In the genomic region with DNA sequence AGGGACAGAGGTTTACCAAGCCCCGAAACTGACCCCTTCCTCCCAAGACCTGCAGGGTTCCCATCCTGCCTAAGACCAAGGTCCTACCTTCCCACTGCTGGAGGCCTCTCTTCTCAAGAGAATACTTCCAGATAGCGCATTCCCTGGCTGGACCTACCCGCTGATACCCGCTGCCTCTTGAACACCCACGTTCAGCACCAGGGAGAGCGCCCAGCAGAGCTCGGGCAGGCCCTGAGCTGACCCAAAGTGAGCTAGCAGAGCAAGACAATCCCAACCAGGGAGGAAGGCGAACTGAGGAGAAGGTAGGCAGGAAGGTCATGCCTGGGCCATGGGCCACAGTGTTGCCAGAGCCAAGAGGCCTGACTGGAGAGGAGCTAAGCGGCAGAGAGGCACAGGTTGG, we compare ENCODE assay signal across 9 mouse cellular contexts. TPM values are rescaled to one million over a fixed set of nuclear protein-coding genes. Genes with fewer than 3 reads are reported as not detected.
DNase-seq lines count a peak whose midpoint lies in the region; ATAC-seq and TF ChIP-seq lines count a peak whose summit lies in the region.
"Had no signal": no experiment of that assay in that cellular context is flagged by ENCODE, and none has a peak within 500 bp of the region (broad histone marks: within the 10 kb centered on the region; RNA-seq: fewer than 3 reads in every experiment).

No protein-coding gene starts in this region.

- H3K27ac ChIP-seq in thymus, adult 2 months (ENCODE audit: control insufficient read depth, insufficient read depth, low read length) = no peak overlapping the region
- H3K27ac ChIP-seq in kidney, postnatal 0 days = no peak overlapping the region
- H3K27ac ChIP-seq: embryonic facial prominence, embryonic 13.5 days had no signal

- H3K4me2 ChIP-seq in kidney, postnatal 0 days (ENCODE audit: low read length) = no peak overlapping the region
- H3K4me2 ChIP-seq in myocyte (ENCODE audit: low read depth) = no peak overlapping the region
- H3K4me2 ChIP-seq: embryonic facial prominence, embryonic 13.5 days had no signal

- H3K79me2 ChIP-seq in myocyte (ENCODE audit: control insufficient read depth, insufficient read depth) = no peaks in the 10 kb centered on the region

- no peak for TF ChIP-seq CTCF in thymus, adult 2 months (IDR thresholded peaks at IDR 0.05; ENCODE audit: borderline replicate concordance, control insufficient read depth, extremely low read depth, insufficient read depth, low read length, poor library complexity)
- TF ChIP-seq CTCF in kidney, postnatal 0 days (IDR thresholded peaks at IDR 0.05; ENCODE audit: low read depth) = no peak

- peaks cover 20% of the 10 kb centered on the region for H3K27me3 ChIP-seq in thymus, adult 2 months (ENCODE audit: control insufficient read depth, insufficient read depth, low read length)
- H3K27me3 ChIP-seq in kidney, postnatal 0 days (ENCODE audit: insufficient read depth, low read length) = peaks cover 49% of the 10 kb centered on the region
- H3K27me3 ChIP-seq in myocyte (ENCODE audit: control insufficient read depth, insufficient read depth, insufficient read length) = peaks cover 41% of the 10 kb centered on the region

- H3K4me1 ChIP-seq in thymus, adult 2 months (replicated peaks; ENCODE audit: control insufficient read depth, insufficient read depth, low read length) = 0 out of 2 replicates have a peak, but pooled peaks cover 6% of the 10 kb centered on the region
- H3K4me1 ChIP-seq in kidney, postnatal 0 days (replicated peaks; ENCODE audit: insufficient read depth, low read length) = no peaks in the 10 kb centered on the region; the same call in 1 of the 2 replicates

- DNase-seq in thymus, adult 2 months = peak; percentile 37
- no peak for DNase-seq in thymus, adult 18-20 months
- peak; percentile 82 for DNase-seq in embryo, embryonic 9.5 days (ENCODE audit: extremely low spot score)
- peak; percentile 93 for DNase-seq in kidney, postnatal 0 days (ENCODE audit: low spot score)
- DNase-seq in left cerebral cortex, postnatal 4 days = no peak
- no peak for DNase-seq in right cerebral cortex, adult 18-20 months
- DNase-seq in left cerebral cortex, adult 9 months (ENCODE audit: low spot score in 2 of 2) = no peak

- ATAC-seq in kidney, postnatal 0 days (replicated peaks; ENCODE audit: low FRiP score, low read depth) = 0 out of 2 replicates have a peak, but pooled peaks have one; percentile 29

- no peak overlapping the region for H3ac ChIP-seq in myocyte (ENCODE audit: control insufficient read depth, insufficient read length)

- no peaks in the 10 kb centered on the region for H3K9me3 ChIP-seq in kidney, postnatal 0 days (replicated peaks; ENCODE audit: low read length)
- H3K9me3 ChIP-seq: embryonic facial prominence, embryonic 13.5 days had no signal

- no peak overlapping the region for H3K4me3 ChIP-seq in thymus, adult 2 months (ENCODE audit: control insufficient read depth, insufficient read depth, low read length)
- no peak overlapping the region for H3K4me3 ChIP-seq in kidney, postnatal 0 days (replicated peaks; ENCODE audit: low read depth, low read length)
- no peak overlapping the region for H3K4me3 ChIP-seq in myocyte
- H3K4me3 ChIP-seq: embryonic facial prominence, embryonic 13.5 days had no signal

- H3K9ac ChIP-seq in kidney, postnatal 0 days (ENCODE audit: low read depth, low read length) = no peak overlapping the region
- H3K9ac ChIP-seq: embryonic facial prominence, embryonic 13.5 days had no signal

- intact Hi-C loops in left cerebral cortex, postnatal 4 days (cut with DNase I) = no loop called here

- TF ChIP-seq POLR2A in thymus, adult 2 months (IDR thresholded peaks at IDR 0.05; ENCODE audit: control insufficient read depth, extremely low read depth, insufficient read depth, low read length, poor library complexity) = no peak
- TF ChIP-seq POLR2A in myocyte (IDR thresholded peaks at IDR 0.05; ENCODE audit: insufficient read length, low read depth) = no peak

- H3K36me3 ChIP-seq in thymus, adult 2 months (ENCODE audit: control insufficient read depth, insufficient read depth, low read length) = no peaks in the 10 kb centered on the region
- H3K36me3 ChIP-seq in kidney, postnatal 0 days (ENCODE audit: insufficient read depth, low read length) = no peaks in the 10 kb centered on the region
- H3K36me3 ChIP-seq in myocyte (ENCODE audit: control insufficient read depth, insufficient read depth) = no peaks in the 10 kb centered on the region
- H3K36me3 ChIP-seq: embryonic facial prominence, embryonic 13.5 days had no signal

- WGBS in thymus, adult 2 months = 10% methylated on average over 9 of the region's 9 CpGs
- WGBS in kidney, postnatal 0 days = 4% methylated on average over 9 of the region's 9 CpGs

TF ChIP-seq in myocyte, 11 proteins besides CTCF, POLR2A, EP300 and RAD21:
- TF ChIP-seq USF1 (IDR thresholded peaks at IDR 0.05; ENCODE audit: low read depth) (no peak), MYOD1 (IDR thresholded peaks at IDR 0.05; ENCODE audit: control insufficient read depth in 1 of 3, insufficient read length in 2 of 3, low read depth in 2 of 3) (no peak), REST (IDR thresholded peaks at IDR 0.05; ENCODE audit: insufficient read depth, insufficient read length) (peak; percentile 94)

RNA-seq across cellular contexts. Expression of gene Cabp7, which starts 3.7 kb away (rescaled TPM):
- 0.11 and 0.19 TPM in 2 replicates for polyA plus RNA-seq in thymus, adult 2 months (2012; rRNA removed)
- 0.08 and 0.09 TPM in 2 replicates for polyA plus RNA-seq in kidney, postnatal 0 days (2015; fragmentation: Nextera tagmentation; extraction: Ambion mirVana)
- polyA plus RNA-seq in myocyte (2012; fragmentation: generic; extraction: Trizol) = 0.08 TPM
- 1 to 10 TPM; 2.2 to 4.3 TPM for total RNA-seq in left cerebral cortex, postnatal 4 days (2021)

RNA-seq across cellular contexts. Expression of gene Zmat5, which starts 45.8 kb away (rescaled TPM):
- 66.0 and 73.8 TPM in 2 replicates for polyA plus RNA-seq in thymus, adult 2 months (2012; rRNA removed)
- 76.3 and 81.7 TPM in 2 replicates for polyA plus RNA-seq in kidney, postnatal 0 days (2015; fragmentation: Nextera tagmentation; extraction: Ambion mirVana)
- polyA plus RNA-seq in myocyte (2012; fragmentation: generic; extraction: Trizol) = 57.4 TPM
- 10 to 100 TPM; 24.9 to 31.3 TPM for total RNA-seq in left cerebral cortex, postnatal 4 days (2021)

RNA-seq across cellular contexts. Expression of gene Uqcr10, which starts 46.1 kb away (rescaled TPM):
- polyA plus RNA-seq in thymus, adult 2 months (2012; rRNA removed) = 662 and 850 TPM in 2 replicates
- polyA plus RNA-seq in kidney, postnatal 0 days (2015; fragmentation: Nextera tagmentation; extraction: Ambion mirVana) = 1,603 and 1,802 TPM in 2 replicates
- 1,278 TPM for polyA plus RNA-seq in myocyte (2012; fragmentation: generic; extraction: Trizol)
- 100 to 1,000 TPM; 253 to 282 TPM for total RNA-seq in left cerebral cortex, postnatal 4 days (2021)

Comparison
In these comparisons a context has a peak if more than half of its experiments do, and no peak if none do; other contexts are left out.
1. DNase-seq: peak in thymus, adult 2 months (single experiment), embryo, embryonic 9.5 days (single experiment) and kidney, postnatal 0 days (single experiment); none in thymus, adult 18-20 months (0 of 2), left cerebral cortex, postnatal 4 days (single experiment), right cerebral cortex, adult 18-20 months (single experiment) and left cerebral cortex, adult 9 months (0 of 2).